Comparison of ENCODE assay signal across 33 mouse cellular contexts in the genomic region with DNA sequence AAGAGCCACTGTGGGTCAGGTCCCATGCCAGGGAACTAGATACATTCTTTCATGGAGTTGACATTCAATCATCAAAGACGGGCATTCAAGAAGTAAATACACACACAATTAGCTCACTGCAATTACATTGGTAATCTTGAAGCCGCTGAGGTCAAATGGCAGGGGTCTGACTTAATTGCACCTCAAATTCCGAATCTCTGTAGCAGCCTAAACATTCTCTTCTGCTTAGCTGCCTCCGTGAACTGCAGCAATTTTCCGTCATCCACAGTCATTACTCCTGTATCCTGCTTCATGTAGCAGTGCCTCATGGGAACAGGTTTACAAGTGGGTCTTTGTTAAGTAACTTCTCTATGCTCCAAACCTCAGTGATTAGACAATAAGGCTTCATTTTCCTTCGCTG. TPM values are rescaled to one million over a fixed set of nuclear protein-coding genes. Genes with fewer than 3 reads are reported as not detected.
DNase-seq lines count a peak whose midpoint lies in the region; ATAC-seq lines count a peak whose summit lies in the region.
"Had no signal": no experiment of that assay in that cellular context is flagged by ENCODE, and none has a peak within 500 bp of the region (broad histone marks: within the 10 kb centered on the region; RNA-seq: fewer than 3 reads in every experiment).

No protein-coding gene starts in this region.

- no peak overlapping the region for H3K27ac ChIP-seq in kidney, embryonic 14.5 days (ENCODE audit: low read depth, low read length)
- no peak overlapping the region for H3K27ac ChIP-seq in embryonic facial prominence, embryonic 14.5 days (replicated peaks; ENCODE audit: low read depth, low read length)
- H3K27ac ChIP-seq: forebrain, embryonic 12.5 days; heart, adult 2 months; heart, embryonic 13.5 days; hindbrain, embryonic 13.5 days; intestine, embryonic 15.5 days; liver, embryonic 12.5 days; midbrain, embryonic 12.5 days; stomach, postnatal 0 days had no signal

- no peak overlapping the region for H3K4me2 ChIP-seq in kidney, embryonic 14.5 days (replicated peaks; ENCODE audit: low read depth, low read length)
- H3K4me2 ChIP-seq in embryonic facial prominence, embryonic 14.5 days (ENCODE audit: low read depth, low read length): no peak overlapping the region
- H3K4me2 ChIP-seq: forebrain, embryonic 12.5 days; heart, embryonic 13.5 days; hindbrain, embryonic 13.5 days; intestine, embryonic 15.5 days; liver, embryonic 12.5 days; midbrain, embryonic 12.5 days had no signal

- no peaks in the 10 kb centered on the region for H3K27me3 ChIP-seq in kidney, embryonic 14.5 days (ENCODE audit: control insufficient read depth, insufficient read depth, low read length)
- no peaks in the 10 kb centered on the region for H3K27me3 ChIP-seq in embryonic facial prominence, embryonic 14.5 days (replicated peaks; ENCODE audit: control insufficient read depth, insufficient read depth, low read length)
- H3K27me3 ChIP-seq: forebrain, embryonic 12.5 days; heart, embryonic 13.5 days; hindbrain, embryonic 13.5 days; intestine, embryonic 15.5 days; liver, embryonic 12.5 days had no signal

- H3K9me3 ChIP-seq in kidney, embryonic 14.5 days (ENCODE audit: control insufficient read depth, low read length): no peaks in the 10 kb centered on the region
- H3K9me3 ChIP-seq in embryonic facial prominence, embryonic 14.5 days (ENCODE audit: control insufficient read depth, low read length): no peaks in the 10 kb centered on the region
- H3K9me3 ChIP-seq: forebrain, embryonic 12.5 days; heart, embryonic 13.5 days; hindbrain, embryonic 13.5 days; intestine, embryonic 15.5 days; liver, embryonic 12.5 days; midbrain, embryonic 12.5 days had no signal

- no peak overlapping the region for H3K4me3 ChIP-seq in kidney, embryonic 14.5 days (ENCODE audit: low read length)
- H3K4me3 ChIP-seq in embryonic facial prominence, embryonic 14.5 days (ENCODE audit: low read depth, low read length): no peak overlapping the region
- H3K4me3 ChIP-seq: forebrain, embryonic 12.5 days; heart, adult 2 months; heart, embryonic 13.5 days; hindbrain, embryonic 13.5 days; intestine, embryonic 15.5 days; liver, embryonic 12.5 days; midbrain, embryonic 12.5 days had no signal

- peak; percentile 43 for DNase-seq in embryo, embryonic 10.5 days (ENCODE audit: low spot score)
- DNase-seq in embryo, embryonic 9.5 days (ENCODE audit: extremely low spot score): no peak
- no peak for DNase-seq in kidney, postnatal 10 days
- DNase-seq in embryonic facial prominence, embryonic 14.5 days (ENCODE audit: low spot score): peak; percentile 66
- DNase-seq in lung, adult 18-20 months: no peak
- DNase-seq in gastrocnemius, postnatal 10 days: no peak
- DNase-seq: adrenal gland, postnatal 36 days; cerebellum, adult 11 months; cerebellum, postnatal 10 days; gastrocnemius, postnatal 25 days; heart, adult 2 months; kidney, adult 8-10 months; kidney, postnatal 36 days; layer of hippocampus, adult 9-11 months; left cerebral cortex, postnatal 4 days; lung, adult 2 months; right cerebral cortex, postnatal 14 days; thymus, adult 2 months; thymus, postnatal 4 days had no signal

- 36% methylated on average over 6 of the region's 6 CpGs for WGBS in kidney, embryonic 14.5 days
- 23% methylated on average over 6 of the region's 6 CpGs for WGBS in embryonic facial prominence, embryonic 14.5 days

- H3K4me1 ChIP-seq in kidney, embryonic 14.5 days (ENCODE audit: control insufficient read depth, insufficient read depth, low read length): no peaks in the 10 kb centered on the region
- peaks cover 20% of the 10 kb centered on the region for H3K4me1 ChIP-seq in embryonic facial prominence, embryonic 14.5 days (ENCODE audit: control insufficient read depth, insufficient read depth, low read length)
- H3K4me1 ChIP-seq: heart, embryonic 13.5 days; intestine, embryonic 15.5 days; liver, embryonic 12.5 days had no signal

- H3K36me3 ChIP-seq in kidney, embryonic 14.5 days (ENCODE audit: control insufficient read depth, insufficient read depth, low read length): no peaks in the 10 kb centered on the region
- no peaks in the 10 kb centered on the region; the same call in 1 of the 2 replicates for H3K36me3 ChIP-seq in embryonic facial prominence, embryonic 14.5 days (ENCODE audit: control insufficient read depth, insufficient read depth, low read length)
- H3K36me3 ChIP-seq: heart, embryonic 13.5 days; intestine, embryonic 15.5 days; liver, embryonic 12.5 days had no signal

- peak overlapping the region; percentile 23; the same call in 1 of the 2 replicates for H3K9ac ChIP-seq in kidney, embryonic 14.5 days (ENCODE audit: low read depth, low read length)
- H3K9ac ChIP-seq in embryonic facial prominence, embryonic 14.5 days (ENCODE audit: low read depth, low read length): no peak overlapping the region
- H3K9ac ChIP-seq: forebrain, embryonic 12.5 days; heart, embryonic 13.5 days; hindbrain, embryonic 13.5 days; intestine, embryonic 15.5 days; liver, embryonic 12.5 days; midbrain, embryonic 12.5 days had no signal

- ATAC-seq in kidney, embryonic 14.5 days (ENCODE audit: low FRiP score, low TSS enrichment): no peak
- ATAC-seq in embryonic facial prominence, embryonic 14.5 days (ENCODE audit: low read depth): peak; percentile 58
- ATAC-seq: intestine, embryonic 15.5 days; liver, embryonic 12.5 days had no signal

RNA-seq across cellular contexts. Expression of a gene that starts 20.0 kb away (rescaled TPM):
- not detected in 2 replicates for polyA plus RNA-seq in kidney, embryonic 14.5 days (2014; fragmentation: Nextera tagmentation; extraction: Ambion mirVana)
- not detected in 2 replicates for polyA plus RNA-seq in embryonic facial prominence, embryonic 14.5 days (2014; fragmentation: Nextera tagmentation; extraction: Ambion mirVana)
- not detected for total RNA-seq in gastrocnemius, postnatal 10 days (2021)
- total RNA-seq: adrenal gland, postnatal 36 days; gastrocnemius, postnatal 25 days; heart, adult 2 months; heart, postnatal 25 days; left cerebral cortex, adult 8-10 months; left cerebral cortex, postnatal 4 days; megakaryocyte, adult 5-6 weeks; monocyte, adult 5-6 weeks; neutrophil, adult 5-6 weeks had no signal
- polyA plus RNA-seq: cortical plate, adult 2 months; forebrain, embryonic 12.5 days; heart, adult 2 months; heart, embryonic 13.5 days; hindbrain, embryonic 13.5 days; intestine, embryonic 15.5 days; liver, embryonic 12.5 days; lung, adult 2 months; midbrain, embryonic 12.5 days; stomach, postnatal 0 days; thymus, adult 2 months had no signal

Comparison
In these comparisons a context has a peak if more than half of its experiments do, and no peak if none do; other contexts are left out.
1. DNase-seq: peak in embryo, embryonic 10.5 days (single experiment) and embryonic facial prominence, embryonic 14.5 days (single experiment); none in embryo, embryonic 9.5 days (single experiment), kidney, postnatal 10 days (single experiment), lung, adult 18-20 months (0 of 2) and gastrocnemius, postnatal 10 days (single experiment).